Mouse (Mus musculus) common myeloid progenitor, adult 5-6 weeks (primary cell): ENCODE measurements around the gene Galnt13. TPM values are rescaled to one million over a fixed set of nuclear protein-coding genes. Genes with fewer than 3 reads are reported as not detected.
"Not testable (repeated sequence)": the region's sequence is repeated elsewhere in the genome, so short reads cannot be mapped to it uniquely, and the experiment has no call there.

Source experiments
- ATAC-seq: replicated peaks from 2 replicates; pipeline ENCODE4 v1.8.0; 2016; ENCODE audit warnings: low read depth, mild to moderate bottlenecking, moderate TSS enrichment, inconsistent platforms; ENCODE audit not compliant: poor library complexity, severe bottlenecking
- total RNA-seq: library from RNA; stranded (forward); fragments of 200-1000, 187-1606 nt; gene quantifications from 2 replicates; pipeline ENCODE4 v1.2.3, GENCODE M21; 2017

The Galnt13 gene
- total RNA-seq: not detected in 2 replicates

GRCm38 (mm10) chr2:54435937-54436735 is at the start of gene Galnt13:
Galnt13 (plus strand) TSS chr2:54436317.
- no peak for ATAC-seq

DNA sequence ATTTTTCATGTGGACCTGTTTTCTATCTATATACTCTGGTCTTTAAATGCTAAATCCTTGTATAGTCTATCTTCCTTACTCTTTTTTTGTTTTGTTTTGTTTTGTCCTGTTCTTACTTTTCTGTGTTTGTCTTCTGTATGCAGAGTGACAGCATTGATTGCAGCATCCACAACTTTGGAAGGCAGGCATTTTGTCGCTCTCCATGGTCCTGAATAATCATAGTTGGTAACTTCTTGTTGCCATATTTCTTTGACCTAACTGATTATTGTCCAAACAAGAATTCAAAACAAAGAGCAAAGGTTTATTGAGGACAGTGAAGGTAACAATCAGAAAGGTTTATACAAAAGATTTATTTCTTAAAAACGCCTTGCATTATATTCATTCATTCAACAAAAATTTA is 5.1 kb upstream of the Galnt13 start:
- ATAC-seq: no peak

- ATAC-seq: no peak
These were observed 737 bp upstream of the Galnt13 start for GRCm38 (mm10) chr2:54435380-54435779.

DNA sequence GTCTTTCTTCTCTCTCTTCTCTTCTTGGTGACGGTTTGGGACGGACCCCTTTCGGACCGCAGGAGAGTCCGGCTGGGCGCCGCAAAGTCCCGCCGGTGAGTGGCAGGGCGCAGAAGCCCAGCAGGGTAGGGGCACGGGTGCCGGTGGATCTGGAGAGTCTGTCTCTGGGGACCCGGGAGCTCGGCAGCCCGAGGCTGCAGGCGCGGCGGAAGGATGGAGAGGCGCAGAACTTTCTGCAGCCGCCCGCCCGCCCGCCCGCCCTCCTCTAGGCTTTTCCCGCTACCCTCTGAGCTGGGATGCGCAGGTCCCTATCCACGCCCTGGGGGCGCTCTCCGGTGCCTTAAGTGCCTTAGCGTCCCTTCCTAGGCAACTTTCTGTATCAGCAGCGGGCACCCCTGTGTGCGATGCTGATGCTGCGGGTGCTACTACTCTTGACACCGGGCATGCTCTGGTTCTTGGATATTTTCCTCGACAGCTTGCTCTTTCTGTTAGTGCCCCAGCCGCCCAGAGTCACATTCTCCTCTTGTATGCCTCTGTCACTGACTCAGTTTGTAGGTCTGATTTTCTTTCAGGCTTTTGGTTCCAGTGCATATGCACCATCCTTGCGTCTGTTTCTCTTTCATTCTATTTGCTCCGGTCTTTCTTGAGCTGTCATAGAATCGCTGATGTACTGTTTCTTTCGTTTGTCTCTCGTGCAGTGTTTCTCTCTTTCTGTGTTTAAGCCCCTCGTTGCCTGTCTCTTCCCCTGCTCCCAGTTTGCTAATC is 801 bp downstream of the Galnt13 start:
- ATAC-seq: no peak

- no peak for ATAC-seq
These were observed 1.3 kb downstream of the Galnt13 start for GRCm38 (mm10) chr2:54437501-54437830.

DNA sequence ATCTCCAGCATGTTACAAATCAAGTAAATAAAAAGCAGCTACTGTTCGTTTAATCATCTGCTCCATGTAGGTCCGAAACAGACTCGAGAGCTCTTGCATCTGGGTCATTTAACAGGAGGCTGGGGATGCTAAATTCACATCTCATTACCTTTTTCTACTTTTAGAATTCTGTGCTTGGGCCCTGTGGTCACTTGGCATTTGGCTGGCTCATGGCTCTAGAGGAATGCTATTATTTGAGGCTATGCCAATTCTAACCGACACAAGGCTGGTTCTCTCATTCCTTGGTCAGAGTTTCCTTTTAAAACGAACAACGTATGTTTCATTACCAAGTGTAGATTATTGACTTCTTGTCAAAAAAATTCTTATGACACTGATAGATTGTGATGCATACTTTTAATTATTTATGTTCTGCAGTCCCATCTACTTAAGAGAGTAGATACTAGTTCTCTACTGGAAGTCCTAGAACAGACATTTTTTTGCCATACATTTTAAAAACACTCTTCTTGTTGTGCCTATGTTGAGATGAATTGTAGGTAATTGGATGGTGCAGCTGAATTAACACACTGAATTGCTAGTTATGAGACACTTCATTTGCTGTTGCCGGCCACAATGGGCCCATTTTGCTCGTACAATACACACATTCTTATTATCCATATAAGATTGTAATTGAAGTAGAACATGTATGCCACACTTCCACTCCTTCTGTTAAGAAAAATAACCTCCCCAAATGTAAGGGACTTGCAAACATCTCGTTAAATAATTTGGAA is 6.8 kb downstream of the Galnt13 start:
- ATAC-seq: no peak

DNA sequence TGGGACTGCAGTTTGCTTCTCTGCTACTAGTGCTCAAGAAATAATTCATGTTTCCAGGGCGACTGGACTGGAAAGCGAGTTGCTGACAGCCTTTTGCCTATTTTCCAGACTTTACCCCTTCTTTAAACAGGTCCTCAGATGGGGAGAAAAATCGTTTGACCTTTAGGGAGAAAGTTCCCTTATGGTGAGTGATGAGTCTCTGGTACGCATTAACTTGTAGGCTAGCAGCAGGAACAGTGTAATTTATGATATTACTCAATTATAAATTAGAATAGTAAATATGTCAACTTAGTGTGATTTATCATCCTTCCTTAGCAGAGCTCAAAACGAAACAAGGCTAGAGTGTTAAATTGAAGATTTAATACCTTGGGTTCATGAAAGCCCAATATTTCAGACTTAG is 47.3 kb downstream of the Galnt13 start:
- ATAC-seq: no peak

GRCm38 (mm10) chr2:54522989-54523388 is 86.9 kb downstream of the Galnt13 start:
- no peak for ATAC-seq

GRCm38 (mm10) chr2:54527073-54527472 is 91.0 kb downstream of the Galnt13 start:
- ATAC-seq: no peak

- ATAC-seq: no peak
These were observed 122.4 kb downstream of the Galnt13 start for GRCm38 (mm10) chr2:54558357-54559153.

DNA sequence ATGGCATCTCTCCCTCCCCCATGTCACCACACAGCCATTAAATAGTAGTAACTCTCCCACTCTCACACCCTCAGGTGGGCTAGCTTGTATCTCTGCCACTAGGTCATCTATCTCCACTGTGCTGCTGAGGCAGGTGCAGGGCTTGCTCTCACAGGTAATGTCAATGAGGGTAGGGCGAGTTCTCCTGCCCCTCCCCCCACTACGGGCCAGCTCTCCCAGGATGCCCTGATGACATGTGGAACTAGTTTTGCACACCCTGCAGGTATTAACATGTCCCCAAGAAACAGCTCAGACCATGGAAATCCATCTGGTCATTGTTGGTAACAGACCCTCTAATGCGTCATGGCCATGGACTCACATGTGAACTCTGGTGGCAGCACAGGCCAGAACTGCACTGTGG is 129.0 kb downstream of the Galnt13 start:
- no peak for ATAC-seq

DNA sequence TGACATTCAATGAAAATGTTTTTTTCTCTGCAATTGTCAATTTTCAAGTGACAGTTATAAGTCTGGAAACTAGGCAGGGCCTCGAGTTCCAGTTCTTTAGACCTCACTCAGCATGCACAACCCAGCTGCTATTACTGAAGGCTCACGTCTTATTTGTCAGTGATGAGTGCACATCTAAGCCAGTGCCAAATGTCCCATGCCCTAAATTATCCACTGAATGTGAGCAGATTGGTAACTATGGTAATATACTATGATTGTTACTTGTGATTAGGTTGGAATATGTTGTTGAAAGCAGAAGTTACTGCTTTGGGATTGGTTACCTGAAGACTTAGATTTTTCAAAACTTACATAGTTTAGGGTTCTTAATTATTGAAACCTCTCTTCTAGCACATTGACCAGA is 131.1 kb downstream of the Galnt13 start:
- no peak for ATAC-seq

GRCm38 (mm10) chr2:54567632-54568031 is 131.5 kb downstream of the Galnt13 start:
- no peak for ATAC-seq

GRCm38 (mm10) chr2:54713817-54714216 is 277.7 kb downstream of the Galnt13 start:
- not testable (repeated sequence) for ATAC-seq

GRCm38 (mm10) chr2:54751232-54751631 is 315.1 kb downstream of the Galnt13 start:
- ATAC-seq: no peak

- no peak for ATAC-seq
These were observed 323.7 kb downstream of the Galnt13 start for GRCm38 (mm10) chr2:54759781-54760180.

GRCm38 (mm10) chr2:54778790-54779273 is 342.7 kb downstream of the Galnt13 start:
- ATAC-seq: no peak

GRCm38 (mm10) chr2:54813670-54814256 is 377.6 kb downstream of the Galnt13 start:
- no peak for ATAC-seq

DNA sequence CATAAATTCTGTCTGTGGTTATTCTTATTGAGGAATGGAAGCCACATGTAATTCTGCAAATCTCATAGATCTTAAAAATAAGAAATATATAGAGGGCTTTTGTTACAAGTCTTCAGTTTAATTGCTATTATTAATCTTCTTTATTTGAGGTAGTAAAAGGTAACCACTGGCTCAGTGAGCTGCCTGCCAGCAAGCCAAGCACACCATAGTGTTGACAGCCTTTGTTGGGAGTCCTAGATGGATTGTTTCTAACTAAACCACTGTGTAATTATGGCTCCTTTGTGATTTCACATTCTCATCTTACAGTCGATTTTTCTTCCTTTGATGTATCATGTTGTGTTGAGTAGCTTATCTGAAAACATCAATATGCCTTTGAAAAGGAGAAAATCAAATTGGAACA is 405.1 kb downstream of the Galnt13 start:
- ATAC-seq: no peak
